Comparison of ENCODE assay signal across 9 mouse cellular contexts in genomic region chr14:25231881-25232280, GRCm38 (mm10).
A peak's percentile ranks its signal among the peaks of the same experiment; 100 is the strongest.
DNase-seq lines count a peak whose midpoint lies in the region.
"Had no signal": no experiment of that assay in that cellular context is flagged by ENCODE, and none has a peak within 500 bp of the region (broad histone marks: within the 10 kb centered on the region; RNA-seq: fewer than 3 reads in every experiment).

No protein-coding gene starts in this region.

- DNase-seq in heart, adult 11 months = peak; percentile 94
- DNase-seq in heart, adult 9 months (ENCODE audit: low spot score in 2 of 2) = no peak
- peak; percentile 55 for DNase-seq in ovary, postnatal 36 days (ENCODE audit: low spot score)
- DNase-seq in ovary, postnatal 10 days (ENCODE audit: low spot score) = no peak
- DNase-seq in liver = peak; percentile 57
- no peak for DNase-seq in adrenal gland, postnatal 25 days
- no peak for DNase-seq in urinary bladder, adult 18-20 months (ENCODE audit: low spot score in 2 of 2)
- DNase-seq in right cerebral cortex, postnatal 25 days = no peak
- DNase-seq: cerebellum, adult 9-10 months had no signal

Comparison
In these comparisons a context has a peak if more than half of its experiments do, and no peak if none do; other contexts are left out.
1. DNase-seq: peak in heart, adult 11 months (single experiment), ovary, postnatal 36 days (single experiment) and liver (single experiment); none in heart, adult 9 months (0 of 2), ovary, postnatal 10 days (single experiment), adrenal gland, postnatal 25 days (single experiment), urinary bladder, adult 18-20 months (0 of 2) and right cerebral cortex, postnatal 25 days (single experiment).